In the genomic region with DNA sequence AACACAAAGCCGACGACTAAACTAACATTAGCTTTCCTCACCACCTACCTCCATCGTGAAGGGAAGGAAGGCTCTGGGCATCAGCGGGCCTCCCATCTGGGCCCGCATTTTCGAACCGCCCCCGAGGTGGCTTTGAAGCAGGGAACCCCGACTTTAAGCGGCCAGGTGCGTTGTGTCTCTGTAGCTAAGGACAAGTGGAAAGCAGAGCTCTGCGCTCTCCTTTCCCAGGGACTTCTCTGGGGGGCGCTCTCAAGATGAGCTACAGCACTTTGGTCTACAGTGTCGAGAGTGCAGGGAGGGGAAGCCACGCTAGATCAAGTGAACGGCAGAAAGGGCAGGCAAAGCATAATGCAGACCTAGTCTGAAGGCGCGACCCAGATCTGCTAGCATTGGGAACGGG, we compare ENCODE assay signal across 19 mouse cellular contexts. TPM values are rescaled to one million over a fixed set of nuclear protein-coding genes. Genes with fewer than 3 reads are reported as not detected.
DNase-seq lines count a peak whose midpoint lies in the region; ATAC-seq and TF ChIP-seq lines count a peak whose summit lies in the region.
"Had no signal": no experiment of that assay in that cellular context is flagged by ENCODE, and none has a peak within 500 bp of the region (broad histone marks: within the 10 kb centered on the region; RNA-seq: fewer than 3 reads in every experiment).

No protein-coding gene starts in this region.

- H3K4me3 ChIP-seq in lung, adult 2 months (replicated peaks; ENCODE audit: extremely low read depth, low read depth, low read length): peak overlapping the region; percentile 56
- H3K4me3 ChIP-seq in limb, embryonic 11.5 days (ENCODE audit: low read depth, low read length): no peak overlapping the region
- no peak overlapping the region for H3K4me3 ChIP-seq in midbrain, embryonic 16.5 days (ENCODE audit: low read depth, low read length)
- H3K4me3 ChIP-seq: hindbrain, embryonic 12.5 days had no signal

- peaks cover 91% of the 10 kb centered on the region for H3K27me3 ChIP-seq in limb, embryonic 11.5 days (ENCODE audit: control insufficient read depth, insufficient read depth, low read length)
- H3K27me3 ChIP-seq in midbrain, embryonic 16.5 days (ENCODE audit: control insufficient read depth, insufficient read depth, low read depth, low read length): peaks cover 54% of the 10 kb centered on the region

- H3K36me3 ChIP-seq in limb, embryonic 11.5 days (ENCODE audit: control insufficient read depth, insufficient read depth, low read length): no peaks in the 10 kb centered on the region
- H3K36me3 ChIP-seq in midbrain, embryonic 16.5 days (ENCODE audit: control insufficient read depth, insufficient read depth, low read length): no peaks in the 10 kb centered on the region
- H3K36me3 ChIP-seq: heart, embryonic 15.5 days; hindbrain, embryonic 12.5 days had no signal

- no peak for ATAC-seq in limb, embryonic 11.5 days (ENCODE audit: insufficient number of reproducible peaks, low FRiP score, low TSS enrichment, low read depth)
- no peak for ATAC-seq in midbrain, embryonic 16.5 days
- ATAC-seq in megakaryocyte, adult 5-6 weeks (ENCODE audit: poor library complexity, severe bottlenecking): no peak
- ATAC-seq: intestine, embryonic 16.5 days had no signal

- H3K4me1 ChIP-seq in lung, adult 2 months (ENCODE audit: control insufficient read depth, insufficient read depth, low read length): peaks cover 5% of the 10 kb centered on the region; the same call in 1 of the 2 replicates
- peaks cover 8% of the 10 kb centered on the region; the same call in 1 of the 2 replicates for H3K4me1 ChIP-seq in limb, embryonic 11.5 days (ENCODE audit: control insufficient read depth, insufficient read depth, low read length)
- H3K4me1 ChIP-seq in midbrain, embryonic 16.5 days (ENCODE audit: control insufficient read depth, insufficient read depth, low read length): peaks cover 14% of the 10 kb centered on the region; the same call in 1 of the 2 replicates

- DNase-seq in lung, adult 2 months: peak; percentile 63
- no peak for DNase-seq in lung, postnatal 10 days
- DNase-seq in embryo, embryonic 9.5 days (ENCODE audit: extremely low spot score): peak; percentile 39
- peak; percentile 56 for DNase-seq in limb, embryonic 11.5 days (ENCODE audit: low spot score)
- DNase-seq in ovary, postnatal 36 days (ENCODE audit: low spot score): no peak
- DNase-seq in cerebellum, adult 9-10 months: no peak
- DNase-seq: cerebellum, adult 11 months; kidney, postnatal 14 days; layer of hippocampus, adult 9-11 months; right cerebral cortex, postnatal 14 days; thymus, postnatal 36 days had no signal

- WGBS in lung, adult 2 months: 2% methylated on average over 19 of the region's 19 CpGs
- WGBS in limb, embryonic 11.5 days: 1% methylated on average over 19 of the region's 19 CpGs
- WGBS in midbrain, embryonic 16.5 days: under 1% methylated on average over 19 of the region's 19 CpGs

- peak; percentile 28; the same call in 1 of the 2 replicates for TF ChIP-seq POLR2A in lung, adult 2 months (IDR thresholded peaks at IDR 0.05; ENCODE audit: borderline replicate concordance, extremely low read depth, low read depth, low read length)

- no peak overlapping the region for H3K4me2 ChIP-seq in limb, embryonic 11.5 days (ENCODE audit: low read depth, severe bottlenecking)
- H3K4me2 ChIP-seq in midbrain, embryonic 16.5 days (ENCODE audit: low read length): peak overlapping the region; percentile 23
- H3K4me2 ChIP-seq: heart, embryonic 15.5 days; hindbrain, embryonic 12.5 days had no signal

- no peak overlapping the region for H3K9ac ChIP-seq in limb, embryonic 11.5 days (ENCODE audit: low read length)
- no peak overlapping the region for H3K9ac ChIP-seq in midbrain, embryonic 16.5 days (ENCODE audit: low read depth, low read length)
- H3K9ac ChIP-seq: heart, embryonic 15.5 days; hindbrain, embryonic 12.5 days had no signal

- H3K9me3 ChIP-seq in limb, embryonic 11.5 days (ENCODE audit: control insufficient read depth, low read length): no peaks in the 10 kb centered on the region
- no peaks in the 10 kb centered on the region for H3K9me3 ChIP-seq in midbrain, embryonic 16.5 days (replicated peaks; ENCODE audit: control insufficient read depth, low read length, poor library complexity, severe bottlenecking)
- H3K9me3 ChIP-seq: heart, embryonic 15.5 days; hindbrain, embryonic 12.5 days had no signal

- no peak overlapping the region for H3K27ac ChIP-seq in limb, embryonic 11.5 days (replicated peaks; ENCODE audit: low read depth, low read length)
- peak overlapping the region; percentile 17; the same call in 1 of the 2 replicates for H3K27ac ChIP-seq in midbrain, embryonic 16.5 days (ENCODE audit: low read length)
- H3K27ac ChIP-seq: heart, embryonic 15.5 days; hindbrain, embryonic 12.5 days had no signal

- TF ChIP-seq CTCF in lung, adult 2 months (IDR thresholded peaks at IDR 0.05; ENCODE audit: insufficient read depth, low read length): no peak

RNA-seq across cellular contexts. Expression of gene Nkx2-1, which starts 0.6 kb away (rescaled TPM):
- 267 and 400 TPM in 2 replicates for polyA plus RNA-seq in lung, adult 2 months (2012; rRNA removed)
- polyA plus RNA-seq in limb, embryonic 11.5 days (2014; fragmentation: Nextera tagmentation; extraction: Ambion mirVana): not detected in 2 replicates
- polyA plus RNA-seq in midbrain, embryonic 16.5 days (2015; fragmentation: Nextera tagmentation; extraction: Ambion mirVana): 3.2 and 5.7 TPM in 2 replicates
- total RNA-seq in megakaryocyte, adult 5-6 weeks (2015): not detected in 2 replicates
- total RNA-seq in megakaryocyte, adult 5-6 weeks (2017): not detected in 2 replicates
- total RNA-seq: liver, adult 2 months had no signal
- polyA plus RNA-seq: gonadal fat pad, adult 2 months; intestine, embryonic 16.5 days; testis, adult 2 months had no signal

Comparison
In these comparisons a context has a peak if more than half of its experiments do, and no peak if none do; other contexts are left out.
1. DNase-seq: peak in lung, adult 2 months (single experiment), embryo, embryonic 9.5 days (single experiment) and limb, embryonic 11.5 days (single experiment); none in lung, postnatal 10 days (single experiment), ovary, postnatal 36 days (single experiment) and cerebellum, adult 9-10 months (single experiment).
2. RNA of gene Nkx2-1, which starts 0.6 kb away (polyA plus RNA-seq): 267 to 400 TPM in lung, adult 2 months; 3.2 to 5.7 TPM in midbrain, embryonic 16.5 days and not detected in limb, embryonic 11.5 days; every median in the first group is over 10 times any median in the second.